Mouse (Mus musculus): ENCODE measurements around the gene Tmem25.

The Tmem25 gene

GRCm38 (mm10) chr9:44799102-44799957 is at the start of gene Tmem25:
Gene Tmem25, minus strand, starts transcription at chr9:44799307.
- peak; percentile 67 for DNase-seq

GRCm38 (mm10) chr9:44847446-44847845 is 48.3 kb upstream of the Tmem25 start:
- no peak for DNase-seq

- peak; percentile 40 for DNase-seq
These were observed 42.1 kb upstream of the Tmem25 start for GRCm38 (mm10) chr9:44841241-44841640.

- DNase-seq = peak; percentile 81
These were observed 37.3 kb upstream of the Tmem25 start for GRCm38 (mm10) chr9:44836439-44836838.

- no peak for DNase-seq
These were observed 33.2 kb upstream of the Tmem25 start for GRCm38 (mm10) chr9:44832356-44832755.

- no peak for DNase-seq
These were observed 31.4 kb upstream of the Tmem25 start for GRCm38 (mm10) chr9:44830506-44830905.

GRCm38 (mm10) chr9:44828944-44829343 is 29.8 kb upstream of the Tmem25 start:
- no peak for DNase-seq

- no peak for DNase-seq
These were observed 27.6 kb upstream of the Tmem25 start for GRCm38 (mm10) chr9:44826660-44827059.

GRCm38 (mm10) chr9:44819920-44820827 is 21.1 kb upstream of the Tmem25 start:
- DNase-seq = no peak

- DNase-seq = no peak
These were observed 18.4 kb upstream of the Tmem25 start for GRCm38 (mm10) chr9:44817522-44817921.

- DNase-seq = no peak
These were observed 15.1 kb upstream of the Tmem25 start for GRCm38 (mm10) chr9:44814179-44814578.

- DNase-seq = no peak
These were observed 11.2 kb upstream of the Tmem25 start for GRCm38 (mm10) chr9:44810316-44810715.

- no peak for DNase-seq
These were observed 8.7 kb upstream of the Tmem25 start for GRCm38 (mm10) chr9:44807778-44808177.

GRCm38 (mm10) chr9:44807141-44807540 is 8.0 kb upstream of the Tmem25 start:
- DNase-seq = no peak

GRCm38 (mm10) chr9:44805536-44805935 is 6.4 kb upstream of the Tmem25 start:
- no peak for DNase-seq

GRCm38 (mm10) chr9:44804678-44805077 is 5.6 kb upstream of the Tmem25 start:
- DNase-seq = no peak

- no peak for DNase-seq
These were observed 3.8 kb upstream of the Tmem25 start, which contains the start of gene Ttc36 for GRCm38 (mm10) chr9:44802808-44803450. Gene Ttc36, minus strand, starts transcription at chr9:44803072.

GRCm38 (mm10) chr9:44801669-44802068 is 2.6 kb upstream of the Tmem25 start:
- DNase-seq = no peak

- DNase-seq = no peak
These were observed 834 bp upstream of the Tmem25 start for GRCm38 (mm10) chr9:44799958-44800324.

- no peak for DNase-seq
These were observed 809 bp downstream of the Tmem25 start for GRCm38 (mm10) chr9:44798298-44798697.

GRCm38 (mm10) chr9:44792842-44793241 is 6.3 kb downstream of the Tmem25 start:
- no peak for DNase-seq

- peak; percentile 92 for DNase-seq
These were observed 26.1 kb downstream of the Tmem25 start for GRCm38 (mm10) chr9:44772750-44773651.
